Comparison of ENCODE assay signal across 27 mouse cellular contexts in the genomic region with DNA sequence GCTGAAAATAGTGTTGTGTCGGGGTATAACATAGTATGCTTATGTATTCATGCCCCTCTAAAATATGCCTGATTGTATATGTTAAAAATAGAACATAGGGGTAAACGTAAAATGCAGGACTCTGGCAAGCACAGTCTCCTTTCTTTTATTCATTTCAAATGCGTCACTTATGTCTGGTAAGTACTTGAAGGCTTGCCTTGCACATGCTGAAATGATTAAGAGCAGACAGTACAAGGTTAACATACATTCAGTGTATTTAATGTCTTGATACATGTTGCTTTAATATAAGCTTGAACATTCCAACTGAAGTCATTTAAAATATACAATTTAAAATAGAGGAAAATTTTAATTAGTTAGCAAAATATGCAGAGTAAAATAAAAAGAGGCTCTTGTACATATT. TPM values are rescaled to one million over a fixed set of nuclear protein-coding genes. Genes with fewer than 3 reads are reported as not detected.
"Had no signal": no experiment of that assay in that cellular context is flagged by ENCODE, and none has a peak within 500 bp of the region (broad histone marks: within the 10 kb centered on the region; RNA-seq: fewer than 3 reads in every experiment).

No protein-coding gene starts in this region.

- H3K4me2 ChIP-seq: heart, embryonic 12.5 days; hindbrain, embryonic 12.5 days; hindbrain, embryonic 14.5 days; intestine, embryonic 15.5 days; limb, embryonic 12.5 days; liver, embryonic 11.5 days; liver, embryonic 13.5 days; liver, embryonic 15.5 days had no signal

- H3K27ac ChIP-seq: heart, embryonic 10.5 days; hindbrain, embryonic 10.5 days; hindbrain, embryonic 12.5 days; hindbrain, embryonic 14.5 days; intestine, embryonic 15.5 days; layer of hippocampus, adult 2 months; left cerebral cortex, adult 2 months; limb, embryonic 10.5 days; limb, embryonic 12.5 days; liver, embryonic 13.5 days; liver, embryonic 15.5 days had no signal

- H3K9ac ChIP-seq: heart, embryonic 12.5 days; hindbrain, embryonic 12.5 days; hindbrain, embryonic 14.5 days; intestine, embryonic 15.5 days; limb, embryonic 12.5 days; liver, embryonic 13.5 days; liver, embryonic 15.5 days; liver, postnatal 0 days had no signal

- H3K36me3 ChIP-seq: heart, embryonic 10.5 days; heart, embryonic 12.5 days; hindbrain, embryonic 10.5 days; hindbrain, embryonic 12.5 days; intestine, embryonic 15.5 days; limb, embryonic 10.5 days; limb, embryonic 12.5 days; liver, embryonic 13.5 days; liver, embryonic 15.5 days had no signal

- H3K27me3 ChIP-seq: heart, embryonic 12.5 days; hindbrain, embryonic 12.5 days; intestine, embryonic 15.5 days; limb, embryonic 12.5 days; liver, embryonic 13.5 days; liver, embryonic 15.5 days had no signal

- H3K4me3 ChIP-seq: heart, embryonic 10.5 days; heart, embryonic 12.5 days; hindbrain, embryonic 10.5 days; hindbrain, embryonic 12.5 days; intestine, embryonic 15.5 days; layer of hippocampus, adult 2 months; left cerebral cortex, adult 2 months; limb, embryonic 10.5 days; limb, embryonic 12.5 days; liver, embryonic 13.5 days; liver, embryonic 15.5 days had no signal

- DNase-seq: gastrocnemius, postnatal 14 days; heart, adult 18-20 months; heart, postnatal 10 days; heart, postnatal 4 days; kidney, adult 18-20 months; kidney, adult 8-10 months; kidney, postnatal 10 days; kidney, postnatal 25 days; kidney, postnatal 4 days; liver; liver, embryonic 13.5 days; liver, postnatal 0 days had no signal

- ATAC-seq: hindbrain, embryonic 16.5 days; inflammation-experienced regulatory T-cells, adult 6 months; intestine, embryonic 15.5 days; intestine, postnatal 0 days; liver, postnatal 0 days had no signal

- H3K9me3 ChIP-seq: heart, embryonic 10.5 days; heart, embryonic 12.5 days; hindbrain, embryonic 10.5 days; hindbrain, embryonic 12.5 days; intestine, embryonic 15.5 days; limb, embryonic 10.5 days; limb, embryonic 12.5 days; liver, embryonic 13.5 days; liver, embryonic 15.5 days had no signal

- H3K4me1 ChIP-seq: heart, embryonic 10.5 days; heart, embryonic 12.5 days; hindbrain, embryonic 10.5 days; hindbrain, embryonic 12.5 days; intestine, embryonic 15.5 days; limb, embryonic 10.5 days; limb, embryonic 12.5 days; liver, embryonic 13.5 days; liver, embryonic 15.5 days had no signal

RNA-seq across cellular contexts. Expression of a gene that starts 50.9 kb away (rescaled TPM):
- polyA plus RNA-seq: inflammation-experienced regulatory T-cells, adult 6 months had no signal
